Mouse (Mus musculus): Measurements from ENCODE around the gene Dnah8.
"Not testable (repeated sequence)": the region's sequence is repeated elsewhere in the genome, so short reads cannot be mapped to it uniquely, and the experiment has no call there.

The Dnah8 gene

DNA sequence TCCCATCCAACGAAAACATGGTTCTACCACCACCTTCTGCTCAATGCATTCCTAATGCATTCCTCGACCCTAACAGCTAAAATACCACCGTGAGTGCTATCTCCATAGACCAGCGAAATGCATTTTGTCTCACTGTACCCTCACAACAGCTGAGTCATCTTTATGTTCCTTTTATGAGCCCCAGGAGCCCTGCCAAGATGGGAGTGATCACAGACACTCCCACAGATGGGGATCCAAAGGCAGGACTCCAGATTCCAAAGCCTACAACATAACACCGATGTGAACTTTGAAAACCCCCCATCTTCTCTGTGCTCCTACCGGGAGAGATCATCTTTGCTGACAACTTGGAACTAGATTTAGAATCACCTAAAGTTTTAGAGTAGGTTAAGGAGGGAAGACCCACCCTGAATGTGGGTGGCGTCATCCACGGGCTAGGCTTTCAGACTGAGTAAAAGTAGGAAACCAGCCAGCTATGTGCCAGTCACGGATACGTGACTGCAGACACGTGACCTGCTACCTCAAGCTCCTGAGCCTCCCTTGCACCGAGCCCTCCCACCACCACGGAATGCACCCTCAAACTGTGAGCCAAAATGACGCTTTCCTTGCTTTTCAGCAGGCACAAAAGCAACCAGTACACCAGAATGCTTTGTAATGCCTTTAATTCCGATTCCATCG, 14.7 kb upstream of the Dnah8 start:
- in situ Hi-C loops (cut with MboI, MseI): no loop called here

DNA sequence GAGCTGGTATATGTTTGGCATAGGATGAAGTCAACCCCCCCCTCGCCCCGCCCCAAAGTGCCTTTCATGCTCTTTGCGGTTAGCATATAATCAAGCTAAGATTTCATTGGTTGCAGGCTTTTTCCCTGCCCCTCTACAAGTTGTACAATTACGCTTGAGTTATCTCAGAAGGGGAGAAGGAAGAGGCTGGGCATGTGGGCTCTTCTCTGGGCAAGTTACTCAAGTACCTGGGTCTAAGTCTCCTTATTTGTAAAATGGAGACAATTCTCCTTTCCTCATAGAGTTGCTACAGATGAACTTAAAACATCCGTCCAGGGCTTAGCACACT, 14.2 kb upstream of the Dnah8 start:
- in situ Hi-C loops (cut with MboI, MseI): loop anchor here (5.0 kb wide), 1 partner anchor 1383 kb away; no protein-coding TSS in a partner anchor

DNA sequence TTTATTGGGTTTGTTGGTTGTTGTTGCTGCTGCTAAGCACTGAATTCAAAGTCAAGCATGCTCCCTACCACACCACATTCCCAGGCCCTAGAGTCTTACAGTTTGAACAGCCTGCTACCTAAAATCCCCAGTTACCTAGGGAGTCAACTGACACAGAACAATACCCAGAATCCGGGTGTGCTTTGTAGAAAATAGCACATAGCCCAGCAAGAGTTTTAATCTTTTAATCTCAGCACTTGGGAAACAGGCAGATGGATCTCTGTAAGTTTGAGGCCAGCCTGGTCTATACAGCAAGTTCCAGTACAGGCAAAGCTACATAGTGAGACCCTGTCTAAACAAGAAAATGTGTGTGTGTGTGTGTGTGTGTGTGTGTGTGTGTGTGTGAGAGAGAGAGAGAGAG, 13.4 kb upstream of the Dnah8 start:
- in situ Hi-C loops (cut with MboI, MseI): loop anchor here (5.0 kb wide), 1 partner anchor 1383 kb away; no protein-coding TSS in a partner anchor

DNA sequence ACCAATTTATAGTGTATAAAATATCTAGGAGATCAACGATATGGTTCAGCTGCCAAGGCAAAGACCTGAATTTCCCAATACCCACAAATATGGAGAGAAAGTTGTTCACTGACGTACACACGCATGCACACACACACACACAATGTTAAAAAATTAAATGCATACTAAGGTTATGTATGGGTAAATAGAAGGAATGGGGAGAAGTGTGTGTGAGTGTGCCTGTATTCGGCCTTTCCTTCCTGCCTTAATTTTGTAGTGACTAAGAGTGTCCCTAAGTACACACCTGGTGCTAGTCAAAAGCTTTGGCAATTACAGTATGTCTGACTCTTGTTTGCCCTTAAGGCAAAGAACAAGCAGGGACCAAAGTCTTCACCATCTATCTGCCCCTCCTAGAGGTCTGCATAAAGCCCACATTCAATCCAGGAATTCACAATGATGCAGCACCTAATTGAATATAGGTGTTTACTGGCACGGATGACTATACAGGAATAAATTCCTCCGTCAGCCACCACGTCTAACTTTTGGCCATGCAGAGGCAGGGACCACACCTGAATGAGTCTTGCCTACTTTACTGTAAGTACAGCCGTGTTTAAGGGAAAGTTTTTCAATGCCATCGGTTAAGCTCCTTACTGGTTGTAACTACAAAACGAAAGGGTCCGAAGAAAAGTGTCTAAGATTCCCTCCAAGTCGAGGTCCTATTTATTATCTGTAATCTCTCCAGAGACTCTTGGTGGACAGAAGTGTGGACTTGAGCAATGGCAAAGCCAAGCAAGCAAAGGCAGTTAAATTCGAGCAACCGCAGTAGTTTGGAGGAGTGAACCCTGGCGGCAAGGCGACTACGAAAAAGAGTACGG, 12.7 kb upstream of the Dnah8 start:
- in situ Hi-C loops (cut with MboI, MseI): loop anchor here (5.0 kb wide), 1 partner anchor 1384 kb away; no protein-coding TSS in a partner anchor

DNA sequence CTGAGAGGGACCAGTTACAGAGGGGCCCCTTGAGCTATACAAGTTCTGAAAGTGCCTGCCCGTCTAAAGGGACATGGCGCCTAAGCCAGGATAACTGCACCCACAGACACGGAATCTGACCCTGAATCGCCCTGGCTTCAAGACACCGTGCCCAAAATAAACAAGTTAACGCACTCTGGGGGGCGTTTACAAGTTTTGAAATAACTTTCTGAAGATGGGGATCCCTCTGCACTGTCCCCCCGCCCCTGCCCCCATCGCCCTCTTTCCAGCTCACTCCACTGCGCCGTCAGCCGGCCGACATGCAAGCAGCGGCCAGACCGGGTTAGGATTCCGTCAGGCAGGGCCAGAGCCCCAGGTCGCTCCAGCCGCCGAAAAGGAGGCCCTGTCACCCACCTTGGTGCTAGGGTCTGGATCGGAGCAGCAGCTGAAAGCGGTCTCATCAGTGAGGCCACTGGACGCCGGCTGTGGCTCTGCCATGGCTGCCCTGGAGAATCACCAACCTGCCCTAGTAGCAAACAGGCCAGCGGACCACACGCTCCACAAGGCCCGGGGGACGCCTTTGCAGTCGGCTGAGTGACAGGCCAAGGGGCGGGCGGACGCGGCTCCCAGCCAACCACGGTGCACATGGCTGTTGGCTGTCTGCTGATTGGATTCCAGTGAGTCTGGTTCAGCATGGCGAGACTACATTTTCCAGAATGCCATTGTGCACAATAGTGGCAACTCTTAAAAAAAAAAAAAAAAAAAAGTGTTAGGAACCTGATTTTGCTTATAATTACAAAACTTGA, 11.9 kb upstream of the Dnah8 start:
- in situ Hi-C loops (cut with MboI, MseI): loop anchor here (5.0 kb wide), 1 partner anchor 1385 kb away; no protein-coding TSS in a partner anchor

DNA sequence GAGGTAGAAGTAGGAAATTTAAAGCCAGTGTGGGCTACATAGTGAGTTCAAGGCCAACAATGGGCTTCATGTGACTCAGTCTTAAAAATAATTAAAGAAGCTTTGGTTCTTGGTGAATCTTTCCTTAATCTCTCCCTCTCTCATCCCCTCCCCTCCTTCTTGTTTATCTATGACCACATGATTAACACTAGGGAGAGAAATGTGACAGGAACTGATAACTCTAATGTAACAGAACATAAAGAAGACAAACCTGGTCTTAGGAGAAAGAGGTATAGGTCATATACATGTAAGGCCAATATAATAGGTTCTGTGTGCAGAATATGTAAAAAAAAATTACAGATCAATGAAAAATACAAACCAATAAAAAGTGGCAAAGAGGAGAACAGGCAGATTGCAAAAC, 10.8 kb upstream of the Dnah8 start:
- in situ Hi-C loops (cut with MboI, MseI): loop anchor here (5.0 kb wide), 1 partner anchor 1386 kb away; no protein-coding TSS in a partner anchor

DNA sequence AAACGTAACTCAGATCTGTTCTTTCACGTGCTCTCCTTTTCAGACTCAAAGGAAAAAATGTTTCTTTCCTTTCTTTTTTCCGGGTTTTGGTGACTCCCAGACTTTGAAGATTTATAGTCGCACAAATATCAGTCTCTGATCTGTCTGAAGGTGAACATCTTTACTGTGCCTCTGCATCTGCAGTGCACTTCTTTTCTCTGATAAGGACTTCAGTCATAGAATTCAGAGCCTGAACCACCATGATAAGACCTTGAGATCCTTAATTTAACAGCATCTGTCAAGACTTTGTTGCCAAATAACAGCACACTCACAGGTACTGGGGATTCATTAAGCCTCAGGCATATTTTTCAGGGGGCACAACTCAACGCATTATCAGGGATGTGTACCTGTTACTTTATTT, 8.0 kb upstream of the Dnah8 start:
- in situ Hi-C loops (cut with MboI, MseI): no loop called here

DNA sequence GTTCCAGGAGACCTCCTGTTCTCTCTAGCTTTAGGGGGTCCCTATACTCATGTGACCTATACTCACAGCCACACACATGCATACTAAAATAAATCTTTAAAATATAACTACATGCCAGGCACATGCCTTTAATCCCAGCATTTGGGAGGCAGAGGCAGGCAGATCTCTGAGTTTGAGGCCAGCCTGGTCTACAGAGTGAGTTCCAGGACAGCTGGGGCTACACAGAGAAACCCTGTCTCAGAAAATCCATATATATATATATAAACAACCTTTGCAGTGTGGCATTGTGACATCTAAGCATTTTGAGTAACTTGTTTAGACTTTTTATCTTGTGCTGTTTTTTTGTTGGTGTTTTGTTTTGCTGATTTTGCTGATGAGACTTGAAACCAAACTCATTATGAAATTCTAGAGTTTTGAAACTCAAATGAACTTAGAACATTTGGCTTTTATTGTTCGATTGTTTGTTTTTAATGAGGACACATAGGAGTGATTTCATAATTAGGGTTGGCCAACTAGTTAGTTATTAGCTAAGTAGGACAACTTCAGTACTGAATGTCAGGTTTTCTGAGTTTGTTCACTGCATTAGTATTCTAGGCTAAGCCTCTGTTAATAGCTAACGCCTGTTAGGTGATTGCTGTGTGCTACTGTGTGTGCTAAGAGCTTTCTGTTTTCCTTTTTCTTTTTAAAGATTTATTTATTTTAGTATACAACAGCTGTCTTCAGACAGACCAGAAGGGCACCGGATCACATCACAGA, 5.8 kb upstream of the Dnah8 start:
- in situ Hi-C loops (cut with MboI, MseI): no loop called here

DNA sequence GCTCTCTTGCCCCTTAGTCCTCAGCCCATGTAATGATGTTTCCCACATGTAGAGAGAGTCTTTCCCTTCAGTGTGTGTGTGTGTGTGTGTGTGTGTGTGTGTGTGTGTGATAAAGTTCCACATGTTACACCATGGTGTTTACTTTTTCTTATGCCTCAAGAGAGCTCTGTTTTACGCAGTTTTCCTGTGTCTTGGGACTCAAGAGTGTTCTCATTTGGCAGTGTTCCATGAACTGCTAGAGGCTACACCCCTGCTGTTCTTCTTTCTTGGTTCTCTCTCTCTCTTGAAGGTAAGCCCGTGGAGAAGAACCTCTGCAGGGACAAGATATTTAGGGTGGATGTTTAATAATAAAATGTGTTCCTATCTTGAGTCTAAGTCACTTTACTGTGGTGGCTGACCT, 5.0 kb upstream of the Dnah8 start:
- in situ Hi-C loops (cut with MboI, MseI): no loop called here

DNA sequence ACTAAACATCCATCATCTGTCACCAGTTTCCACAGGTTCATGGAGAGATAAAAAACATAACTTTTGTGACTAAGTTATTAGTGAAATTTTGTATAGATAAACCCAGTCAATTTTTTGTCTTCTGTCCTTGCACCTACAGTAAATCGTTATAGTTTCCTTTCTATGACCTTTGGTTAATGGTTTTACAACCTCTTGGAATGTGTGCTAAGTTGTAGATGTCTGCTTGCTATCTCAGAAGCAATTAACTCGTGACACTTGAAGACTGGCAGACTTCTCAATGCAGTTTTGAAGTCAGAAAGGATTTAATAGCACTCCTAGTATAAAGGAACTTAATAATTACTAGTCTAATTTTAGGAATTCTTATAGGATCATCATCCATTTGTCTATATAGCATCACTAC, 3.6 kb upstream of the Dnah8 start:
- in situ Hi-C loops (cut with MboI, MseI): no loop called here

DNA sequence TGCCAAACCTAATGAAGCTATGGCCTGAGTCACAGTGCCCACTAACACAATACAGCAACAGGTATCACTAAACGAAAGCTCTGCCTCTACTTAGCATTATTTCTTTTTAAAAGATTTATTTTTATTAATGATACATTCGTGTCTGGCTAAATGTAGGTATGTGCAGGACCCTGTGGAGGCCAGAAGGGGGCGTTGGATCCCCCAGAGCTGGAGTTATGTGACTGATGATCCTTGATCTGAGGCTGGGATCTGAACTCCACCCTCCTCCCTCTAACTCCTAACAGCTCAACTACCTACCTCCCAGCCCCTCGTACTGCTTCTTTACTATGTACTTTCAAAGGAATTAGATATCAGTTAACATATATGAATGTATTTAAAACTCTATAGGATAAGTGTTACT, 2.7 kb upstream of the Dnah8 start:
- in situ Hi-C loops (cut with MboI, MseI): no loop called here

DNA sequence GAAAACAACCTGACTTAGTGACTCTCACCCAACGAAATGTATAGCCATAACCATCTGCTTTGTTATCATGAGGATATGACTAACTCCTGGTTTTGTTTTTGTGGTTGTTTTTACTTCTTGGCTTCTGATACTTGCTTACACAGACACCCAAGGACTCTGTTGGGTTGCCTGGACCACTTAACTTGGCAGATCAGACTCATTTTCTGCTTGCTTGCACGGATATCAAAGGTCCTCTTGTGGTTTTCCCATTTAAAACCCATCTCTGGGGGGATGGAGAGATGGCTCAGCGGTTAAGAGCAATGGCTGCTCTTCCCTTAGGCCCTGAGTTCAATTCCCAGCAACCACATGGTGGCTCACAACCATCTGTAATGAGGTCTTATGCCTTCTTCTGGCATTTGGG, 954 bp upstream of the Dnah8 start:
- in situ Hi-C loops (cut with MboI, MseI): no loop called here

DNA sequence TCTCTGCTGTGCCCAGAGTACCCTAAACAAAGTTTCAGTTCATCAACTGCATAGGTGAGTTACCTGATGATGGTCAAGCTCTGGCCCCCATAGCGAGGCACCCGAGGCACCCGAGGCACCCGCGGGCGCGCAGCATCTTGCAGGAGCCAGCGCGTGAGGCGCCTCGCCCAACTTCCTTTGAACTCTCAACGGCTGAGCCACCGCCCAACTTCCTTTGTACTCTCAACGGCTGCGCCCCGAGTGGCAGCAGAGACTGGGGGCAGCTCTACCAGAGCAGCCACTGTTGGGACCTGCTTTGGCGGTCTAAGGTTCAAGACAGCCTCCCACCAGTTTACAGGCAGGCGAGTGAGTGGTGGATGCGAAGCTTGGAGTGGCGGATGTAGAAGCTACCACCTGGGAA, 2.6 kb downstream of the Dnah8 start, which contains the start of gene Glo1:
Glo1 (minus strand) TSS at position 153 of the 400 bp plus-strand sequence.
- in situ Hi-C loops (cut with MboI, MseI): not testable (repeated sequence)

DNA sequence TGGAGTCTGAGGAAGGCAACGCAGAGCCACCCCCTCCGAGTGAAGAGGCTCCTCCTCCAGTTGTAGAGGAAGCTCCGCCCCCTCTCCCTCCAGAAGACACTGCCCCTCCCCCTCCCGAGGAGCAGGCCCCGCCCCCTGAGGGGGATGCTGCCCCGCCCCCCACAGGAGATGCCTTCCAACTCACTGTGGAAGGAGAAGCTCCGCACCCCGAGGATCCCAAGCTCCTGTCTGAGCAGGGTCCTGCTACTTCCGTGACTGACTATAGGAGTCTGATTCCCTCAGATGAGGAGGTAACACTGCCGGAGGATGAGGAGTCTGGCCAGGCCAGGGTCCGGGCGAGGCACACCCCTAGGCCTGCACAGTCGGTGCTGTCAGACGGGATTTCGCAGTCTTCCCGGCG, 11.2 kb downstream of the Dnah8 start:
- in situ Hi-C loops (cut with MboI, MseI): no loop called here

DNA sequence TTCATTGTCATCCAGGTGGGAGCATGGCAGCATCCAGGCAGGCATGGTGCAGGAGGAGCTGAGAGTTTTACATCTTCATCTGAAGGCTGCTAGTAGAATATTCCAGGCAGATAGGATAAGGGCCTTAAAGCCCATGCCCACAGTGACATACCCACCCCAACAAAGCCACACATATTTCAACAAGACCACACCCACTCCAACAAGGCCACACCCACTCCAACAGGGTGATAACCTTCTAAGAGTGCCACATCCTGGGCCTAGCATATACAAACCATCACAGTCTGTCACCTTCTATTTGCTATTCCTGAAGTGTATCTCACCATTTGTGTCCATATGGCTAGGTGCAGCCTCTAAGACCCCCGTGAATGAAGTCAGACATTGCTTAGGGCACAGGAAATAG, 13.6 kb downstream of the Dnah8 start:
- in situ Hi-C loops (cut with MboI, MseI): no loop called here

DNA sequence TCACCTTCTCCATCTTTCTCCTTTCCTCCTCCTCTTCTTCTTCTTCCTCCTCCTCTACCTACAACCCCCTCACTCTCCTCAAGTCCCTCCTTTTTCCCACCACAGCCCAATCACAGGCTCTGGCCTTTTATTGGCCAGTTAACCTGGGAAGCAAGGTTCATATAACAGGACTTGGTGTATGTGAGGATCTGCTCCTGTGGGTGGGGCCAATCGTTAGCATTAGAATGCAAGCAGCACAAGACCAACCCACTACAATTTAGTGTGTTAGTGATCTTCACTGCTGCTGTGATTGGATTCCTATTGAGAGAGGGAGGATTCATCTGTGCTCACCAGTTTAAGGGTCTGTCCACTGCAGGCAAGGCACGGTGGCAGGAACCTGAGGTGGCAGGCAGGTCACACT, 14.8 kb downstream of the Dnah8 start:
- in situ Hi-C loops (cut with MboI, MseI): no loop called here

DNA sequence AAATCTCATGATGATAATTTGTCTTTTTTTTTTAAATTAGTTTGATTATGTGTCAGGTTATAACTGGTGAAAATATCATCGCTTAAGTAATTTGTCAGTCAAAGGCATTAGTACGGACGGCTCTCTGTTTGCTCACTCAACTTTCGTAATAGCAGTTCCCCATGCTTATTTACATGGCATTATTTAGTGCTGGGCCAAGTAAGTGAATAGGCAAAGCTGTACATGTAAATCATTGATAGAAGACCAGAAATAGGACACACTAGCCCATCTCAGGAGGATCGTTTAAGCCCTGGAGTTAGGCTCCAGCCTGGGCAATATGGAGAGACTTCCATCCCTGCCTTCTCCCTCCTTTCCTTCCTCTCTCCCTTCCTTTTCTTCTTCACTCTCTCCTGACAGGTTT, 16.7 kb downstream of the Dnah8 start:
- in situ Hi-C loops (cut with MboI, MseI): no loop called here

DNA sequence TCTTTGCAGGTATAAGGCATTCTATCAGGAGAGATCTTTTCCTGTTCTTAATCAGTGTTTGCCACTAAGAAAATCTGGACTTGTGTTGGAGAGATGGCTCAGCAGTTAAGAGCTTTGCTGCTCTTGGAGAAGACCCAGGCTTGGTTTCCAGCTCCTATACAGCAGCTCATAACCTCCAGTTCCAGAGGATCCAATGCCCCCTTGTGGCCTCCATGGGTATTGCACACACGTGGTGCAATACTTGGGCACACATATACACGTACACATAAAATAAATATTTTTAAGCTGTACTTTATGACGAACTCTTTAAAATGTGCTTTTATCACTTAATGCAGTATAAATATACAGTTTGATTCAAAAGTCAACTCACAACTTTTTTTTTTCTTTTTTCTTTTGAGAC, 24.6 kb downstream of the Dnah8 start:
- in situ Hi-C loops (cut with MboI, MseI): no loop called here

DNA sequence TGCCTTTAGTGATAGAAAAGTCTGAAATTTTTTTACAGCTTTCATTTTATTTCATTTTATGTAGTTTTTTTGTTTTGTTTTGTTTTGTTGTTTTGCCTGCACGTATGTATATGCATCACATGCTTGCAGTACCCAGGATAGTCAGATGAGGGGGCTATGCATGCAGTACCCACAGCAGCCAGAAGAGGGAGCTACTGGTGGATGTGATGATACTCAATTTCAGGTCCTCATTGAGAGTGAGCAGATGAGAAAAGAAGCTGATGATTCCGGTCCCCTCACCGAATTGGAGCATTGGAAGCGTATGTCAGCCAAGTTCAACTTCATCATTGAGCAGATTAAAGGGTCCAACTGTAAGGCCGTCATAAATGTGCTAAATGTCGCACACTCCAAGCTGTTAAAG, 28.9 kb downstream of the Dnah8 start:
- in situ Hi-C loops (cut with MboI, MseI): no loop called here

DNA sequence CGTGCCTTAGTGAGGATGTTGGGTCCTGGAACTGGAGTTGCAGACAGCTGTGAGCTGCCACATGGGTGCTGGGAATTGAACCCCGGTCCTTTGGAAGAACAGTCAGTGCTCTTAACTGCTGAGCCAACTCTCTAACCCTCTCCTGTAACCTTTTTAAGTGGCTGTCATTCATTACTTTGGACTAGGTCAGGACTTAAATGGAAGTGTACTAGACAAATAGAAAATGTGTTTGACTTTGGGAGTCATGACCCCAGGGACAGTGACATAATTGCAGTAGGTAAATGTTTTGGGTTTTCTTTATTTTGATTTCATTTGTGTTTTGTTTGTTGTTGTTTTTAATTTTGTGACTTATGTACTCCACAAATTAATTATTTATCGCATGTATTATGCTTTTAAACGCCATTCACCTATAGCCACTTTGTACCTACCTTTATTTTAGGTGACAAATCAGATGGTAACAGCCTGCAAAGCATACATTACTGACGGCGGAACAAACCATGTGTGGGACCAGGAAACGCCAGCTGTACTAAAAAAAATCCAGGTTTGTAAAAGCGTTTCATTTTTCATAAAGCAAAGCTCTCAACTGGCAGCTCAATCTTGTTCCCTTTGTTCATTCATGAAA, 33.5 kb downstream of the Dnah8 start:
- in situ Hi-C loops (cut with MboI, MseI): no loop called here

DNA sequence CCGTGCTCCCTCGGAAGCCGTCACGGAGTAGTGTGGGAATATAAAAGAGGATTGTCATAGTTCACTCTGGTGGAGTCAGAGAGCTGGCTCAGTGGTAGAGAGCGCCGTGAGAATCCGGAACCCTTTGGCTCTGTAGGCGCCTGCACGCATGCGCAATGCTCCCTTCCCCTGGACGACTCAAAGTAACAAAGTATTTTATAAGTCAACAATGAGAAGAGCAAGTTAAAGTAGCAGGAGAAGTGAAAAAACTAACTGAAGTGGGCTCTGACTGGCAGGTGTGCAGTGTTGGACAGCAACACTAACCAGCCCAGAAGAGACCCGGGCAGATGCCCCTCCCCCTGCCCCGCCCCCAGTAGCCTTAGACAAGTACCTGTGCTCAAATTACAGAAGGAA, 34.0 kb downstream of the Dnah8 start:
- in situ Hi-C loops (cut with MboI, MseI): no loop called here
